Mouse (Mus musculus) adrenal gland, postnatal 36 days (tissue): ENCODE measurements around the gene Efna1. TPM values are rescaled to one million over a fixed set of nuclear protein-coding genes. Genes with fewer than 3 reads are reported as not detected.
A peak's percentile ranks its signal among the peaks of the same experiment; 100 is the strongest.

Source experiments
- microRNA-seq: library from miRNA; unstranded; fragments of <30 nt; microRNA quantifications from one replicate; pipeline ENCODE4 v1.2.0, GENCODE M21; 2021
- total RNA-seq, 2 experiments: library from RNA; stranded (reverse); gene quantifications; 2 replicates each; pipeline ENCODE4 v1.2.3; 2021

Efna1 gene
- total RNA-seq, 2 experiments from 2014 or later: 9.8 to 12.5 TPM

Small RNA genes lying within 50 kb of the gene (microRNA-seq; reads per million reads assigned to microRNA genes)
- gene Mir92b: 19.4 reads per million, percentile 33 among the genes with 10 or more reads in this experiment

Other genes starting within 250 kb of the Efna1 start
- gene Rusc1, start 187.8 kb downstream of the Efna1 start, total RNA-seq: 10 to 100 TPM; 26.9 to 30.8 TPM
- under 1 TPM in 1 of 2 experiments, not detected in 1; 0.17 TPM for gene Gm43738, start 180.0 kb downstream of the Efna1 start, total RNA-seq
- gene Fdps, start 179.2 kb downstream of the Efna1 start, total RNA-seq: 100 to 1,000 TPM; 353 to 497 TPM
- not detected for gene Pklr, start 145.0 kb downstream of the Efna1 start, total RNA-seq
- 1 to 10 TPM; 1.9 to 9.7 TPM for gene Hcn3, start 120.9 kb downstream of the Efna1 start, total RNA-seq
- 10 to 100 TPM; 55.2 to 55.7 TPM for gene Clk2, start 116.3 kb downstream of the Efna1 start, total RNA-seq
- gene Scamp3, start 103.7 kb downstream of the Efna1 start, total RNA-seq: 10 to 100 TPM; 77.5 to 96.1 TPM
- gene Fam189b, start 98.0 kb downstream of the Efna1 start, total RNA-seq: 10 to 100 TPM; 13.5 to 17.1 TPM
- 10 to 100 TPM; 64.2 to 70.6 TPM for gene Gba, start 78.2 kb downstream of the Efna1 start, total RNA-seq
- gene Thbs3, start 66.0 kb downstream of the Efna1 start, total RNA-seq: 10 to 100 TPM in 1 of 2 experiments, 1 to 10 TPM in 1; 7.7 to 11.4 TPM
- gene Mtx1, start 54.1 kb downstream of the Efna1 start, total RNA-seq: 100 to 1,000 TPM; 136 to 165 TPM
- under 1 TPM in 1 of 2 experiments, not detected in 1; 0.56 TPM for gene Muc1, start 52.1 kb downstream of the Efna1 start, total RNA-seq
- gene Krtcap2, start 35.2 kb downstream of the Efna1 start, total RNA-seq: 100 to 1,000 TPM; 114 to 139 TPM
- gene Trim46, start 34.8 kb downstream of the Efna1 start, total RNA-seq: 1 to 10 TPM; 1.3 to 1.6 TPM
- 100 to 1,000 TPM; 117 to 130 TPM for gene Dpm3, start 21.8 kb downstream of the Efna1 start, total RNA-seq
- gene Slc50a1, start 10.6 kb downstream of the Efna1 start, total RNA-seq: 10 to 100 TPM; 42.0 to 47.7 TPM
- under 1 TPM; 0.23 to 0.53 TPM for gene Efna3, start 41.8 kb upstream of the Efna1 start, total RNA-seq
- 1 to 10 TPM in 1 of 2 experiments, under 1 TPM in 1; 0.93 to 1.3 TPM for gene Efna4, start 56.9 kb upstream of the Efna1 start, total RNA-seq
- gene Adam15, start 68.9 kb upstream of the Efna1 start, total RNA-seq: 10 to 100 TPM; 45.9 to 79.9 TPM
- under 1 TPM; 0.20 to 0.56 TPM for gene Dcst2, start 80.8 kb upstream of the Efna1 start, total RNA-seq
- under 1 TPM in 1 of 2 experiments, not detected in 1; 0.56 TPM for gene Dcst1, start 84.1 kb upstream of the Efna1 start, total RNA-seq
- 10 to 100 TPM; 71.9 to 85.2 TPM for gene Zbtb7b, start 113.6 kb upstream of the Efna1 start, total RNA-seq
- gene Lenep, start 121.7 kb upstream of the Efna1 start, total RNA-seq: 1 to 10 TPM in 1 of 2 experiments, under 1 TPM in 1; 0.40 to 1.3 TPM
- 10 to 100 TPM; 23.3 to 30.0 TPM for gene Flad1, start 130.7 kb upstream of the Efna1 start, total RNA-seq
- 10 to 100 TPM; 25.1 to 36.1 TPM for gene Cks1b, start 137.2 kb upstream of the Efna1 start, total RNA-seq
- gene Shc1, start 137.3 kb upstream of the Efna1 start, total RNA-seq: 10 to 100 TPM; 89.6 to 93.7 TPM
- gene Pygo2, start 149.1 kb upstream of the Efna1 start, total RNA-seq: 10 to 100 TPM; 35.0 to 40.6 TPM
- gene Pbxip1, start 155.6 kb upstream of the Efna1 start, total RNA-seq: 10 to 100 TPM; 47.9 to 56.9 TPM
- gene Pmvk, start 173.4 kb upstream of the Efna1 start, total RNA-seq: 10 to 100 TPM; 25.2 to 36.2 TPM
- 1 to 10 TPM; 3.4 to 3.7 TPM for gene Kcnn3, start 239.0 kb upstream of the Efna1 start, total RNA-seq